Mouse (Mus musculus) embryo, embryonic 11 days (tissue): ENCODE data around the gene Pxylp1.

Source experiments
- DNase-seq: peaks from one replicate; pipeline ENCODE4 v3.0.0-alpha.2; 2015

Gene Pxylp1

GRCm38 (mm10) chr9:96857838-96858237, 34.6 kb downstream of the Pxylp1 start:
- DNase-seq, result no peak

- DNase-seq, result peak; percentile 25
These were observed 38.9 kb downstream of the Pxylp1 start for GRCm38 (mm10) chr9:96853300-96854186.

- DNase-seq, result no peak
These were observed 40.8 kb downstream of the Pxylp1 start for GRCm38 (mm10) chr9:96851634-96852033.

GRCm38 (mm10) chr9:96851036-96851435, 41.4 kb downstream of the Pxylp1 start:
- DNase-seq, result no peak

- no peak for DNase-seq
These were observed 43.5 kb downstream of the Pxylp1 start for GRCm38 (mm10) chr9:96849012-96849411.

GRCm38 (mm10) chr9:96846361-96846760, 46.1 kb downstream of the Pxylp1 start:
- DNase-seq, result no peak

GRCm38 (mm10) chr9:96844798-96845209, 47.7 kb downstream of the Pxylp1 start:
- DNase-seq, result no peak

GRCm38 (mm10) chr9:96839376-96839775, 53.1 kb downstream of the Pxylp1 start:
- no peak for DNase-seq

- peak; percentile 64 for DNase-seq
These were observed 53.6 kb downstream of the Pxylp1 start for GRCm38 (mm10) chr9:96838864-96839263.

GRCm38 (mm10) chr9:96837781-96838420, 54.6 kb downstream of the Pxylp1 start:
- DNase-seq, result no peak

GRCm38 (mm10) chr9:96836984-96837383, 55.5 kb downstream of the Pxylp1 start:
- peak; percentile 34 for DNase-seq

- DNase-seq, result no peak
These were observed 57.0 kb downstream of the Pxylp1 start for GRCm38 (mm10) chr9:96835374-96835921.

GRCm38 (mm10) chr9:96833606-96834005, 58.9 kb downstream of the Pxylp1 start:
- no peak for DNase-seq

GRCm38 (mm10) chr9:96832516-96832915, 60.0 kb downstream of the Pxylp1 start:
- DNase-seq, result no peak

GRCm38 (mm10) chr9:96830856-96831359, 61.6 kb downstream of the Pxylp1 start:
- no peak for DNase-seq

- no peak for DNase-seq
These were observed 62.8 kb downstream of the Pxylp1 start for GRCm38 (mm10) chr9:96829682-96830081.

GRCm38 (mm10) chr9:96828071-96828470, 64.4 kb downstream of the Pxylp1 start:
- no peak for DNase-seq

GRCm38 (mm10) chr9:96827002-96827785, 65.3 kb downstream of the Pxylp1 start:
- DNase-seq, result no peak

GRCm38 (mm10) chr9:96824857-96825256, 67.6 kb downstream of the Pxylp1 start:
- DNase-seq, result no peak

GRCm38 (mm10) chr9:96824026-96824425, 68.4 kb downstream of the Pxylp1 start:
- DNase-seq, result no peak

- no peak for DNase-seq
These were observed 68.9 kb downstream of the Pxylp1 start for GRCm38 (mm10) chr9:96823541-96823940.

- no peak for DNase-seq
These were observed 69.5 kb downstream of the Pxylp1 start for GRCm38 (mm10) chr9:96823005-96823404.
